Comparison of ENCODE assay signal across 13 mouse cellular contexts in genomic region chr12:72083265-72083664, GRCm38 (mm10). TPM values are rescaled to one million over a fixed set of nuclear protein-coding genes. Genes with fewer than 3 reads are reported as not detected.
"Had no signal": no experiment of that assay in that cellular context is flagged by ENCODE, and none has a peak within 500 bp of the region (broad histone marks: within the 10 kb centered on the region; RNA-seq: fewer than 3 reads in every experiment).

No protein-coding gene starts in this region.

- H3K27ac ChIP-seq: layer of hippocampus, adult 2 months; limb, embryonic 12.5 days; liver, embryonic 14.5 days; macrophage; midbrain, embryonic 12.5 days; stomach, postnatal 0 days had no signal

- H3K4me3 ChIP-seq: layer of hippocampus, adult 2 months; megakaryocyte, embryonic 14.5 days had no signal

- ATAC-seq: midbrain, embryonic 16.5 days had no signal

- DNase-seq: kidney, adult 11 months; kidney, adult 9 months; liver; lung, adult 2 months; lung, postnatal 10 days had no signal

- H3K9ac ChIP-seq: limb, embryonic 12.5 days; liver, embryonic 14.5 days; midbrain, embryonic 12.5 days had no signal

- H3K9me3 ChIP-seq: limb, embryonic 12.5 days; megakaryocyte, embryonic 14.5 days; midbrain, embryonic 12.5 days had no signal

- H3K36me3 ChIP-seq: limb, embryonic 12.5 days; midbrain, embryonic 12.5 days had no signal

- H3K27me3 ChIP-seq: limb, embryonic 12.5 days; midbrain, embryonic 12.5 days had no signal

RNA-seq across cellular contexts. Expression of gene Gpr135, which starts 12.3 kb away (rescaled TPM):
- polyA plus RNA-seq: macrophage had no signal
